Mouse (Mus musculus) heart, embryonic 12.5 days (tissue): ENCODE data around the gene Gtpbp3. TPM values are rescaled to one million over a fixed set of nuclear protein-coding genes. Genes with fewer than 3 reads are reported as not detected.

Experiments
- ATAC-seq: fragments of 200-750 bp; cut with Nextera tagmentation; 2 replicates; pipeline ENCODE4 v1.8.0; 2017; ENCODE audit warnings: moderate TSS enrichment, moderate library complexity; ENCODE audit not compliant: insufficient number of reproducible peaks, low FRiP score
- H3K27ac ChIP-seq: fragments of 300-500 bp; sonication (generic); 2 replicates; pipeline ENCODE4 v1.5.1; 2016; ENCODE audit warnings: mild to moderate bottlenecking, moderate library complexity; ENCODE audit not compliant: poor library complexity, severe bottlenecking
- H3K27me3 ChIP-seq: fragments of 300-500 bp; sonication (generic); replicated peaks from 2 replicates; pipeline ENCODE4 v1.6.1; 2016; ENCODE audit warnings: mild to moderate bottlenecking, moderate library complexity
- H3K36me3 ChIP-seq: fragments of 300-500 bp; sonication (generic); 2 replicates; pipeline ENCODE4 v1.6.1; 2016; ENCODE audit warnings: mild to moderate bottlenecking, moderate library complexity
- H3K4me1 ChIP-seq: fragments of 300-500 bp; sonication (generic); replicated peaks from 2 replicates; pipeline ENCODE4 v1.6.1; 2016; ENCODE audit warnings: mild to moderate bottlenecking
- H3K4me2 ChIP-seq: fragments of 300-500 bp; sonication (generic); 2 replicates; pipeline ENCODE4 v1.6.1; 2016; ENCODE audit warnings: mild to moderate bottlenecking, moderate library complexity
- H3K4me3 ChIP-seq: fragments of 300-500 bp; sonication (generic); 2 replicates; pipeline ENCODE4 v1.5.1; 2016; ENCODE audit warnings: mild to moderate bottlenecking
- H3K9ac ChIP-seq: fragments of 300-500 bp; sonication (generic); 2 replicates; pipeline ENCODE4 v1.6.1; 2016; ENCODE audit warnings: mild to moderate bottlenecking, moderate library complexity
- H3K9me3 ChIP-seq: fragments of 300-500 bp; sonication (generic); replicated peaks from 2 replicates; pipeline ENCODE4 v1.6.1; 2016; ENCODE audit warnings: mild to moderate bottlenecking, moderate library complexity
- WGBS: fragments of 180-500 bp; shearing (Covaris S2); methylation state at CpG from one replicate; pipeline ENCODE4 v1.1.7; 2016; 5-methylcytosine and 5-hydroxymethylcytosine counted together
- polyA plus RNA-seq: library from polyadenylated mRNA; unstranded; fragments of >200 nt; fragmentation: Nextera tagmentation; extraction: Ambion mirVana; gene quantifications from 2 replicates; pipeline ENCODE4 v1.2.1, GENCODE M21; 2016

Gtpbp3 gene
- polyA plus RNA-seq, 1 experiment from 2014 or later = 11.6 TPM

GRCm38 (mm10) chr8:71498816-71499690 is 11.2 kb downstream of the Gtpbp3 start:
- ATAC-seq = peak; percentile 60
- H3K9ac ChIP-seq = no peak overlapping the region
- peak overlapping the region; percentile 30 for H3K4me2 ChIP-seq
- no peaks in the 10 kb centered on the region for H3K27me3 ChIP-seq
- H3K9me3 ChIP-seq = no peaks in the 10 kb centered on the region
- H3K4me3 ChIP-seq = no peak overlapping the region
- H3K36me3 ChIP-seq = peaks cover 2% of the 10 kb centered on the region; the same call in 1 of the 2 replicates
- WGBS = 29% methylated on average over 16 of the region's 16 CpGs
- peak overlapping the region; percentile 80 for H3K27ac ChIP-seq
- peaks cover 50% of the 10 kb centered on the region for H3K4me1 ChIP-seq

- ATAC-seq = no peak
- Histone ChIP-seq H3K9me3 (no peaks in the 10 kb centered on the region), H3K9ac (no peak overlapping the region), H3K27ac (no peak overlapping the region), H3K4me3 (no peak overlapping the region), H3K36me3 (no peaks in the 10 kb centered on the region; the same call in 1 of the 2 replicates), H3K4me2 (no peak overlapping the region), H3K4me1 (peaks cover 19% of the 10 kb centered on the region), H3K27me3 (peaks cover 40% of the 10 kb centered on the region)
- 82% methylated on average over 4 of the region's 4 CpGs for WGBS
Observed at GRCm38 (mm10) chr8:71504349-71504748, 16.4 kb downstream of the Gtpbp3 start.

GRCm38 (mm10) chr8:71505326-71505725 is 17.4 kb downstream of the Gtpbp3 start:
- H3K27ac ChIP-seq = no peak overlapping the region
- no peaks in the 10 kb centered on the region; the same call in 1 of the 2 replicates for H3K36me3 ChIP-seq
- no peaks in the 10 kb centered on the region for H3K9me3 ChIP-seq
- 92% methylated on average over 4 of the region's 4 CpGs for WGBS
- no peak for ATAC-seq
- H3K4me1 ChIP-seq = peaks cover 13% of the 10 kb centered on the region; the same call in 1 of the 2 replicates
- H3K4me2 ChIP-seq = no peak overlapping the region
- H3K4me3 ChIP-seq = no peak overlapping the region
- peaks cover 49% of the 10 kb centered on the region for H3K27me3 ChIP-seq
- no peak overlapping the region for H3K9ac ChIP-seq

- Histone ChIP-seq H3K4me3 (no peak overlapping the region), H3K9me3 (no peaks in the 10 kb centered on the region), H3K27me3 (peaks cover 56% of the 10 kb centered on the region), H3K9ac (no peak overlapping the region), H3K36me3 (no peaks in the 10 kb centered on the region; the same call in 1 of the 2 replicates), H3K4me1 (peaks cover 13% of the 10 kb centered on the region; the same call in 1 of the 2 replicates), H3K4me2 (no peak overlapping the region), H3K27ac (no peak overlapping the region)
- 69% methylated on average over 4 of the region's 4 CpGs for WGBS
- no peak for ATAC-seq
Observed at GRCm38 (mm10) chr8:71505979-71506378, 18.1 kb downstream of the Gtpbp3 start.

- Histone ChIP-seq H3K9me3 (no peaks in the 10 kb centered on the region), H3K27me3 (peaks cover 69% of the 10 kb centered on the region), H3K4me1 (peaks cover 18% of the 10 kb centered on the region), H3K4me2 (peak overlapping the region; percentile 83), H3K9ac (peak overlapping the region; percentile 65), H3K36me3 (no peaks in the 10 kb centered on the region), H3K27ac (no peak overlapping the region), H3K4me3 (peak overlapping the region; percentile 49)
- peak; percentile 34 for ATAC-seq
- under 1% methylated on average over 61 of the region's 61 CpGs for WGBS
Observed at GRCm38 (mm10) chr8:71507589-71508104, 19.7 kb downstream of the Gtpbp3 start.

DNA sequence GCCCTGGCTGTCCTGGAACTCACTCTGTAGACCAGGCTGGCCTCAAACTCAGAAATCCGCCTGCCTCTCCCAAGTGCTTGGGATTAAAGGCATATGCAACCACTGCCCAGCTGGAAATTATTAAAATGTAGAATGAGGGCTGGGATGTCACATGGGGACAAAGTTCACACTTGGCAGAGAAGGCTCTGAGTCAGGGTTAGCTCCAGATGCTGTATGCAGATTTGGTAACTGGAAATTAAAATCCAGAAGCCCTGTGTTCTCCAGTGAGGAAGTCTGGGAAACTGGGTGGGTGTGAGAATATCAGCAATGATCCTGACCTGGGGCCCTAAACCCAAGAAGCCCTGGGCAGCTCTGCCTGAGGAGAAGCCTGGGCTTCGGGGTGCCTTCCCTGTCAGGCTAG is 21.4 kb downstream of the Gtpbp3 start:
- WGBS = 68% methylated on average over 2 of the region's 2 CpGs
- Histone ChIP-seq H3K9ac (peak overlapping the region; percentile 60), H3K27me3 (peaks cover 70% of the 10 kb centered on the region), H3K36me3 (no peaks in the 10 kb centered on the region), H3K27ac (no peak overlapping the region; the same call in 1 of the 2 replicates), H3K4me2 (peak overlapping the region; percentile 62), H3K4me1 (peaks cover 18% of the 10 kb centered on the region), H3K4me3 (peak overlapping the region; percentile 47), H3K9me3 (no peaks in the 10 kb centered on the region)
- no peak for ATAC-seq

DNA sequence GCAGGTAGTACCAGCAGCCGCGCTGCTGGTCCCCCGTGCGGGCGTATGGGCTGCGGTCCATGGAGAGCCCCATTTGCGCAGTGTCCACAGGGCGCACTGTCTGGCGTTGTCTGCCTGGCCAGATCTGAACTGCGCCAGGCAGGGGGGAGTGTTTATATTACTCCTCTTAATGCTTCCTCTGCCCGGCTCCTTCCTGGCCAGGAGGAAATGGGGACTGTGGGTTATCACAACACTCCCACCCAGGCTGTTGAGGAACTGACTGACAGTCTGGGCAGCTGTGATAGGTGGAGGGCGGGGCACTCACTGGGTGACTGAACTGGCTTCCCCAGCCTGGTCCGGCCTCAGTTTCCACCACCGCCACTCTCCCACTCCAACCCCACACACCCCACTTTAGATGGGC is 23.7 kb downstream of the Gtpbp3 start, which contains the start of gene Plvap:
Gene Plvap, minus strand, starts transcription at position 109 of the 400 bp plus-strand sequence.
- peak within 1 kb of the TSS; percentile 47 for H3K4me3 ChIP-seq
- H3K27ac ChIP-seq = peak within 1 kb of the TSS; percentile 53
- peak within 1 kb of the TSS; percentile 62 for H3K4me2 ChIP-seq
- no peaks in the 10 kb centered on the region for H3K9me3 ChIP-seq
- H3K9ac ChIP-seq = peak within 1 kb of the TSS; percentile 54
- H3K36me3 ChIP-seq = no peaks in the 10 kb centered on the region
- 16% methylated on average over 14 of the region's 14 CpGs for WGBS
- H3K4me1 ChIP-seq = peaks cover 18% of the 10 kb centered on the region
- H3K27me3 ChIP-seq = peaks cover 54% of the 10 kb centered on the region
- ATAC-seq = peak; percentile 76

- peaks cover 8% of the 10 kb centered on the region for H3K4me1 ChIP-seq
- no peaks in the 10 kb centered on the region for H3K9me3 ChIP-seq
- peak overlapping the region; percentile 45 for H3K27ac ChIP-seq
- no peak overlapping the region for H3K4me3 ChIP-seq
- 58% methylated on average over 15 of the region's 15 CpGs for WGBS
- peak; percentile 8; the same call in 1 of the 2 replicates for ATAC-seq
- no peaks in the 10 kb centered on the region for H3K36me3 ChIP-seq
- no peak overlapping the region for H3K4me2 ChIP-seq
- H3K9ac ChIP-seq = no peak overlapping the region; the same call in 1 of the 2 replicates
- peaks cover 40% of the 10 kb centered on the region for H3K27me3 ChIP-seq
Observed at GRCm38 (mm10) chr8:71513018-71513754, 25.3 kb downstream of the Gtpbp3 start.

- no peak for ATAC-seq
- 64% methylated on average over 5 of the region's 5 CpGs for WGBS
Observed at GRCm38 (mm10) chr8:71515043-71515442, 27.1 kb downstream of the Gtpbp3 start.

DNA sequence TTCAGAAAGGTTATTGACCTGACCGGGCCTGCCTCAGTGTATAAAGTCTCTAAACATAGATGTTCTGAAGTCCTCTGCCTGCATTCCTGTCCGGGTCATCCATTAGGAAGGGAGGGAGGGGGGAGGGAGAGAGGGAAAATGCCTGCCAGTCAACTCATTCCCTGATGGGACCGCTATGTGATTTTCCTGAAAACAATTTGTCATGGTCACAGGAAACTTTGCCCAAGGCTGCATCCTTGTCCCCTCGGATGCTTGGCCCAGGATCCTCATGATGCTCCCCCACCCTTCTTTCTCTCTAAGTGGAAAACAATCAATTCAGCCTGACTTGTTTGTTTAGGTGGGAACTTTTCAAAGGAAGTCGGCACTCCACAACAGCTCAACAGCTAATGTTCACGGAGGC is 28.9 kb downstream of the Gtpbp3 start:
- Histone ChIP-seq H3K9me3 (no peaks in the 10 kb centered on the region), H3K27ac (no peak overlapping the region), H3K36me3 (no peaks in the 10 kb centered on the region), H3K27me3 (peaks cover 6% of the 10 kb centered on the region), H3K9ac (no peak overlapping the region), H3K4me3 (no peak overlapping the region), H3K4me2 (no peak overlapping the region), H3K4me1 (peaks cover 7% of the 10 kb centered on the region)
- no peak for ATAC-seq
- 18% methylated on average over 6 of the region's 6 CpGs for WGBS

More at GRCm38 (mm10) chr8:71515043-71515442, 27.1 kb downstream of the Gtpbp3 start:
- H3K9me3 ChIP-seq = no peaks in the 10 kb centered on the region
- no peak overlapping the region for H3K9ac ChIP-seq
- H3K4me3 ChIP-seq = no peak overlapping the region
- H3K27me3 ChIP-seq = peaks cover 24% of the 10 kb centered on the region
- H3K27ac ChIP-seq = no peak overlapping the region
- no peaks in the 10 kb centered on the region for H3K36me3 ChIP-seq
- no peak overlapping the region for H3K4me2 ChIP-seq
- H3K4me1 ChIP-seq = peaks cover 5% of the 10 kb centered on the region
